Mouse (Mus musculus): Measurements from ENCODE around the gene Zfp977.
"Not testable (repeated sequence)": the region's sequence is repeated elsewhere in the genome, so short reads cannot be mapped to it uniquely, and the experiment has no call there.

The Zfp977 gene

GRCm38 (mm10) chr7:42592413-42592812 is at the start of gene Zfp977:
Gene Zfp977, minus strand, starts transcription at chr7:42592547.
- in situ Hi-C loops (cut with MboI; ENCODE audit: unreplicated experiment in 2 of 2), result not testable (repeated sequence)

- in situ Hi-C loops (cut with MboI; ENCODE audit: unreplicated experiment in 2 of 2), result not testable (repeated sequence)
Observed at GRCm38 (mm10) chr7:42631031-42631430, 38.7 kb upstream of the Zfp977 start.

GRCm38 (mm10) chr7:42595666-42596065 is 3.3 kb upstream of the Zfp977 start:
- in situ Hi-C loops (cut with MboI; ENCODE audit: unreplicated experiment in 2 of 2), result loop anchor here in 1 of 2 experiments (5.0 kb wide), 1 partner anchor 143 kb away; no protein-coding TSS in a partner anchor

GRCm38 (mm10) chr7:42591311-42591710 is 1.0 kb downstream of the Zfp977 start:
- in situ Hi-C loops (cut with MboI; ENCODE audit: unreplicated experiment in 2 of 2), result not testable (repeated sequence)

- in situ Hi-C loops (cut with MboI; ENCODE audit: unreplicated experiment in 2 of 2), result no loop called here
Observed at GRCm38 (mm10) chr7:42578488-42578887, 13.9 kb downstream of the Zfp977 start, which contains the start of gene Gm21028. Gene Gm21028, minus strand, starts transcription at chr7:42578588.

GRCm38 (mm10) chr7:42551766-42552165 is 40.6 kb downstream of the Zfp977 start:
- in situ Hi-C loops (cut with MboI; ENCODE audit: unreplicated experiment in 2 of 2), result no loop called here
